Mouse (Mus musculus) forebrain, embryonic 13.5 days (tissue): ENCODE measurements at regions not wholly inside any gene's neighbourhood (a gene's known extent, or its start where the extent isn't known, plus 50 kb on each side); places are given as distances from the start of the nearest gene placed in this dataset.

Experiments
- ATAC-seq: fragments of 200-750 bp; cut with Nextera tagmentation; 2 replicates; pipeline ENCODE4 v1.8.0; 2017
- H3K27ac ChIP-seq: fragments of 300-500 bp; sonication (generic); 2 replicates; pipeline ENCODE4 v1.5.1; 2015; ENCODE audit warnings: inconsistent platforms, mild to moderate bottlenecking, moderate library complexity
- H3K27me3 ChIP-seq: fragments of 300-500 bp; sonication (generic); 2 replicates; pipeline ENCODE4 v1.6.1; 2015; ENCODE audit warnings: mild to moderate bottlenecking, inconsistent platforms
- H3K36me3 ChIP-seq: fragments of 300-500 bp; sonication (generic); 2 replicates; pipeline ENCODE4 v1.6.1; 2015; ENCODE audit warnings: mild to moderate bottlenecking, inconsistent platforms; ENCODE audit not compliant: poor library complexity, severe bottlenecking
- H3K4me1 ChIP-seq: fragments of 300-500 bp; sonication (generic); 2 replicates; pipeline ENCODE4 v1.6.1; 2015; ENCODE audit warnings: inconsistent platforms
- H3K4me2 ChIP-seq: fragments of 300-500 bp; sonication (generic); 2 replicates; pipeline ENCODE4 v1.6.1; 2015; ENCODE audit warnings: inconsistent platforms, mild to moderate bottlenecking, moderate library complexity
- H3K4me3 ChIP-seq: fragments of 300-500 bp; sonication (generic); 2 replicates; pipeline ENCODE4 v1.5.1; 2015; ENCODE audit warnings: mild to moderate bottlenecking, inconsistent platforms
- H3K9ac ChIP-seq: fragments of 300-500 bp; sonication (generic); 2 replicates; pipeline ENCODE4 v1.6.1; 2015; ENCODE audit warnings: mild to moderate bottlenecking, inconsistent platforms
- H3K9me3 ChIP-seq: fragments of 300-500 bp; sonication (generic); replicated peaks from 2 replicates; pipeline ENCODE4 v1.6.1; 2016; ENCODE audit warnings: inconsistent platforms
- WGBS: fragments of 180-500 bp; shearing (Covaris S2); methylation state at CpG from one replicate; pipeline ENCODE4 v1.1.7; 2015; 5-methylcytosine and 5-hydroxymethylcytosine counted together

- H3K9me3 ChIP-seq: no peaks in the 10 kb centered on the region
- 42% methylated on average over 12 of the region's 12 CpGs for WGBS
- no peak overlapping the region for H3K4me2 ChIP-seq
- no peak overlapping the region for H3K27ac ChIP-seq
- ATAC-seq: no peak
- H3K27me3 ChIP-seq: no peaks in the 10 kb centered on the region
- no peak overlapping the region for H3K9ac ChIP-seq
- H3K4me3 ChIP-seq: no peak overlapping the region
- no peaks in the 10 kb centered on the region for H3K36me3 ChIP-seq
- peaks cover 6% of the 10 kb centered on the region for H3K4me1 ChIP-seq
Observed at GRCm38 (mm10) chr1:158192841-158193551, 163.1 kb downstream of the Brinp2 start.

- no peaks in the 10 kb centered on the region for H3K9me3 ChIP-seq
- 83% methylated on average over 12 of the region's 12 CpGs for WGBS
Observed at GRCm38 (mm10) chr1:158193968-158194565, 162.1 kb downstream of the Brinp2 start.

More at GRCm38 (mm10) chr1:158193968-158194565, 162.1 kb downstream of the Brinp2 start:
- Histone ChIP-seq H3K4me3 (no peak overlapping the region), H3K36me3 (no peaks in the 10 kb centered on the region), H3K4me2 (no peak overlapping the region), H3K27me3 (no peaks in the 10 kb centered on the region), H3K27ac (no peak overlapping the region), H3K9ac (no peak overlapping the region), H3K4me1 (peaks cover 6% of the 10 kb centered on the region)
- no peak for ATAC-seq
